Mouse (Mus musculus): Measurements from ENCODE around the gene Shld1.
A peak's percentile ranks its signal among the peaks of the same experiment; 100 is the strongest.

Gene Shld1

DNA sequence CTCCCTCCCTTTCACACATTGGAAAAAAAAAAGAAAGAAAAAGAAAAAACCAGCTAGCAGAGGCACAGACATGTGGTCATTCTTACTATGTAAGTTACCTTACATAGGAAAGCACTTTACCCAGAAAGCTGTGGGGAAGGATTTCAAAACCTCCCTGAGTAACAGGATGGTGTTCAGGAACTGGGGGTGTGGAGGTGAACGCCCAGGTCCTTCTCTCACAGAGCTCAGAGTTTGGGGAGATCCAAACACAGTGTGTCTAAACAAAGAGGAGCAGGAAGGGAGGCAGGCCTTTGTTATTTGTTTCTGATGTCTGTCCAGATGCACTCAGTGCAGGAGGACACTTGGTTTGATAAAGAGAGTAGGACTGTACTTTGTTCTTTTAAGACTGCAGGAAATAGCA is 5.6 kb downstream of the Shld1 start:
- DNase-seq (ENCODE audit: low read depth): no peak

DNA sequence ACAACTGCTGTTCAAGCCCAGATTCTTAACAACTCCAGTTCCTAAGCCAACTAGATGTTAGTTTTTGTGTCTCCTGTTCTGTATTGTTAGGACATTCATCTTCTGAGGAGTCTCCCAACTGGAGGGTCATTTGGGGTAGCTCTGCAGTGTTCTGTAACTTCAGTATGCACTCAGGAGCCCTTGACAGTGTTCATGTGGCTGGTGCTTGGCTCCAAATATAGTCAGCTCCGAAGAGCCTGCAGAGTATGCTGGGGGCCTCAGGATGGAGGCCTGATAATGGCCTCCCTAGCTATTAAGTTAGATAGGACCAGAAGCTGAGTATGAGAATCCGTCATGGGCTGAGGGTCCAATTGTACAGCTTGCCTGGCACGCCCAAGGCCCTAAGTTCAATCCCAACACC is 7.2 kb downstream of the Shld1 start:
- no peak for DNase-seq (ENCODE audit: low read depth)

DNA sequence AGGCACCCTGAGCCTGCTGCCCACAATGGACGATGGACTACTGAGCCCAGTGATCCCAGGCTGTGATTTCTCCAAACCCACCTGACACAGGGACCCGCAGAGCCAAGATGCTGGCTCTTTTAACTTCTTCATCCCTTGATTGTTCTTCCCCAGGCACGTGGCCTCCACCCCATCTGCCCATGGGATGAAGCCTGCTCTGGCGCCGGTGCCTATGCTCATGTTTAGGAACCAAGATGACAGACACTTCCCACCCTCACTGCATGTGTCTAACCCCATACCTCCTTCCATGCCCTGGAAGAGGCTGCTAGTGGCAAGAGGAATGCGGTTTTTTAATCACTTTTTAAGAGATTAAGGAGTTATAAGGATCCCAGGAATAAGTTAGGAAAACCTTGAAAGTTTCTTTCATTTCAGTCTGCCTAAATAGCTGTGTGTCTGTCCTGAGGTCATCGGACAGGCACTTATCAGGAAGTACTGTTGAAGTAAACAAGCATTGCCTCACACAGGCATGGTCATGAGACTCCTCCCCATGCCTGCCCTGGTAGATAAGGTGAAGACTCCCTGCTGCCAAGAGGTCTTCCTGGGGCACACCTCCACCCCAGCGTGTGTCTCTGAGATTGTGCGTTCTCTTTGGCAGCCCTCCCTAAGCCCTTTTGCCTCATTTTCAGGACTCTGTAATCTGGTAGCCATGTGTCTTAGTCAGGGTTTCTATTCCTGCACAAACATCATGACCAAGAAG is 8.8 kb downstream of the Shld1 start:
- peak; percentile 94 for DNase-seq (ENCODE audit: low read depth)

DNA sequence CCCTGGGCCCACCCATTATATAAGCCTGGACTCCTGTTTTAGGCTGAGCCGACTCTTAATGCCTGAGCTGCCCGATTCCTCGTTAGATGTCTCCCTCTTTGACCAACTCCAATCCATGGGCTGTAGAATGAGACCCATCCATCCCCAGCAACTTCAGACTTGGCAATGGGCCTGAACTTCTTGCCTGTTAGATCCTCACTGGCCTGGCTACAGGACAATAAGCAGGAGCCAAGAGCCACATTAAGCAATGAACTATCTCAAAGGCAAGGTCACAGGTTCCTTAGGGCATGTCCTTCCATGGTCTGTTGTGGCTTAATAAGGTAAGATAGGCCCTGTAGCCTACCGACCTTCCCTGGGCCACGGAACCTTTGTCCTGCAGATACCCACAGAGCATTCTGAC is 9.8 kb downstream of the Shld1 start:
- DNase-seq (ENCODE audit: low read depth): no peak

DNA sequence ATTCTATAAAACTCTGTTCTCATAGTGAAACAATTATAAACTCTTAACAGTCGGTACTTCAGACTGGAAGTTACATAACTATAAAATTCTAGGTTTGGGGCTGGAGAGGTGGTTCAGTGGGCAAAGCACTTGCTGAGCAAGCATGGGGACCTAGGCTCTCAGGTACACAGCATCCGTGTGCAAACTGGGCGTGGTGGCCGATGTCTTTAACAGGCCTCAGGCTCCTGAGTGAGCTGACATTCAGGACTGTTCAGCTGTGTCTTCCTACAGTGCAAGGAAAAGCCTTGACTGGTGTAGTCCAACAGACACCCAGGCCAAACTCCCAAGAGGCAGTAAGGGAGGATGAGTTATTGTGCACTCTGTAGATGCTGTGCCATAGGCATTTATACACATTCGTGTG is 10.5 kb downstream of the Shld1 start:
- no peak for DNase-seq (ENCODE audit: low read depth)

DNA sequence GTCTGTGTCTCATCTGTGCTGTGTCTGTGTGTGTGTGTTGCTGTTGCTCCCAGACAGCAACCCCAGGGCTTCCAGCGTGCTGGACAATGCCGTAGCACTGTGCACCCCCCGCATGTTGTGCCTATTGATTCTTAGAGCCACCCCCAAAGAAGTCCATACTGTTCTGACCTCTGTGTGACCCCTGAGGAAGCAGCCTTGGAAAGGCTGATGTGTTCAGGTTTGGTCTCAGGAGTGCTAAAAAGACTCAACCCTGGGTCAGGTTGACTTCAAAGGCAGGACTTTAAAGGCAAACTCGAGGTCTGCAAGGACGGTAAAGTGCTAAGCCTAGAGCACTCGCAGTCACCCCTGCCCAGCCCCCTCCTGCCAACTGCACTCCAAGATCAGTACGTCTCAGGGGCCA is 11.0 kb downstream of the Shld1 start:
- no peak for DNase-seq (ENCODE audit: low read depth)

DNA sequence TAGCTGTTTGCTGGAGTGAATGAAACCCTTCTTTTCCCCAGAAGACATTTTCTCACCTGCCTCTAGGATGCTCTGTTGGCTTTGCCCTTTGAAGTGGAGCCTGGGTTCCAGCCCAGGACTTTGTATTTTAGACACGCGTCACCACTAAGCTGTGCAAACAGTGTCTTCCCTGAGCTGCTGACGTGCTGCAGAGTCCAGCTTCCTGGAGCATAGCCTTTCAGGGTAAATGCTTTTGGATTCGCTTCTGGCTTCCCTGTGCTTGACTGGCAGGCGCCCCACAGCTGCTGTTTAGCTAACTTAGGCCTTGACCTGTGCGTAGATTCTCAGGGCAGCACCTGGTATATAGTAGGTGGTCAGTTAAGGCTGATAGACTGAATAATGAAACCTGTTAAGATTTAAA is 11.7 kb downstream of the Shld1 start:
- DNase-seq (ENCODE audit: low read depth): no peak

DNA sequence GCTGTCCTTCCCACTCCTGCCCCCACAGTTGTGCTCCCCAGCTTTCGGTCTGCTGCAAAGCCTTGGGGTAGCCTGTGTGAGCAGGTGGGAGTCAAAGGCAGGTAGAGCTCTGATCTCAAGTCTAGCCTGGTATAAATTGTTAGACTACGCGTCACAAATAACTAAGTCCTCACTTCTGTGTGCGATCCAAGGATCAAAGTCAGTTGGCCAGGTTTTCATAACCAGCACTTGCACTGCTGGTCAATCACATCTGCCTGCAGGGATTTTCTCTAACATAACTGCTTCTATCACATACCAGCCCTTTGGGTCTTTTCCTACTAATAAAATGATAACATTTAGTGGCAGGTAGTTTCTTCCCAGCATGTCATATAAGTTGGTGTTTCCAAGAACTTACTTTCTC is 14.2 kb downstream of the Shld1 start:
- DNase-seq (ENCODE audit: low read depth): no peak

DNA sequence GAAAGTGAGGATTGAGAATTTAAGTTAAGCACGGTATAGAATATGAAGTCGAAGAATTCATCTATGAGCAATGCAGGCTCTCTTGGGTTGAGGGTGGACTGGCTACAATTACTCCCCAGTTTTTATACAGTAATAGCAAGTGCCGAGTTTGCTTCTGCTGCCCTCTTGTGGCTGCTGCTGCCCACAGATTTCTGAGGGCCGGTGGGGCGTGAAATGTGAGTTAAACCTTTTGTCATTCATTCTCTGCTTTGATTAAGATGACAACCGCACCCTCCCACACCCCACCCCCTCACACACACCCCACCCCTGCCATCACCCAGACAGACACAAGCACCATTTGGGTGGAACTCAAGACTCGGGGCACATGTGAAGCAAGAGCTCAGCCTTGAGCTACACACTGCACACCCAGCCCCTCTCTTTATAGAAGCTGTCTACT is 14.7 kb downstream of the Shld1 start:
- peak; percentile 44 for DNase-seq (ENCODE audit: low read depth)

DNA sequence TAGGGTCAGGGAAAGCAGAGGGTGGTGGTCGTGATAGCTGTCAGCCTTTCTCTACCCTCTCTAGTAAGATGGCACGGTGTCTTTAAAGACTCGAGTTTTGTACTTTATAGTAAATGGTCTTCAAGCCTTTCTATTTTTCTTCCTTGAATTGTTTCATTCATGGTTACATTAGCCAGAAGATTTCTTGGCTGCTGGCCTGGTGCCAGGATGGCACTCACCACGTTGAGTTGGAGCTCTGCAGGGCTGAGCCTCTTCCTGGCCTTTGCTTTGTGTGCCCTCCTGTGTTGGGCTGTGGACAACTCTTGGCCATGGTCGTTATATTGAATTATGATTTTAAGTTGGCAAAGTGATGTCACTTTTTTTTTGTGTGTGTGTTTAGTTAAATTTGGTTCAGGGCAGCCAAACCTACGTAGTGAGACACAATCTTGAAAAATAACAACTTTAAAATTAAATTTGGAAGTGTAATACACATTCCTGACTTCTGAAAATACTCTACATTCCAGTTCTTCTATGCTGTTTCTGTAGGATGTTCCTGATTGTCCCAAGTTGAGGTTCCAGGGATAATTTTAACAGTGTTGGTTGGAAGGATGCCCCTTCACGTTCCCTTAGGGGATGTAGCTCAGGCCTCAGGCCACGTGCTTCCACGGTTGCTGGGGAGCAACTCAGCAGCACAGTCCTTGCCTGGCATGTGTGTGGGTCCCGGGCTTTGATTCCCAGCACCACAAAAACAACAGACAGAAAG is 18.7 kb downstream of the Shld1 start:
- DNase-seq (ENCODE audit: low read depth): no peak

DNA sequence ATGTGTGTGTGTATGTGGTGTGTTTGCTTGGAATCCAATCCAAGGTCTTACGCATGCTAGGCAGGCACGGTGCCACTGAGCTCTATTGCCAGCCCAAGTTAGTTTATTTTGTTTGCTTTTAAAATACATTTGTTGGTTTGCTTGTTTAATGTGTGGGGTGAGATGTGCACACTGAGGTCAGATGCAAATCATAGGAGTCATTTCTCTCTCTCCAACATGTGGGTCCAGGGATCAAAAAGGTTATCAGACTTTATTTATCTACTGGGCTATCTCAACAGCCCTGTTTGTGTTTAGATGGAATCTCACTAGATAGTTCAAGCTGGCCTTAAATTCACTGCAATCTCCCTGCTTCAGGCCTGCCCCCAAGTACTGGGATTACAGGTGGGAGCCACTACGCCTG is 19.6 kb downstream of the Shld1 start:
- no peak for DNase-seq (ENCODE audit: low read depth)

DNA sequence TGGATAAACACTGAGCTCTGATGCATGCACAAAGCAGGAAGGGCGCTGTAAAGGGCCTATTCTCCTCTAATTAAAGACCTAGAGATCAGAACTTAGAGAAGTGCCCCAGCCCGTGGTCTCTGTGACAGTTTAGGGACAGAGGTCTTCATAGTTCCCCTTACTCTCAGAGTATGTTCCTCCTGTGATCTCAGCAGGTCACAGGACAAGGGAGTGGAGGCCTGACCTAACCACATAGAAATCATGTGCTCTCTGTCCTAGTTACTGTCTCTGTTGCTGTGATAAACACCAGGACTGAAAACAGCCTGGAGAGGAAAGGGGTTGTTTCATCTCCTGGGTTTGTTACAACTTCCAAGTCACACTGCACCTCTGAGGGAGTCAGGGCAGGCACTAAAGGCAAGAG is 23.8 kb downstream of the Shld1 start:
- DNase-seq (ENCODE audit: low read depth): no peak

DNA sequence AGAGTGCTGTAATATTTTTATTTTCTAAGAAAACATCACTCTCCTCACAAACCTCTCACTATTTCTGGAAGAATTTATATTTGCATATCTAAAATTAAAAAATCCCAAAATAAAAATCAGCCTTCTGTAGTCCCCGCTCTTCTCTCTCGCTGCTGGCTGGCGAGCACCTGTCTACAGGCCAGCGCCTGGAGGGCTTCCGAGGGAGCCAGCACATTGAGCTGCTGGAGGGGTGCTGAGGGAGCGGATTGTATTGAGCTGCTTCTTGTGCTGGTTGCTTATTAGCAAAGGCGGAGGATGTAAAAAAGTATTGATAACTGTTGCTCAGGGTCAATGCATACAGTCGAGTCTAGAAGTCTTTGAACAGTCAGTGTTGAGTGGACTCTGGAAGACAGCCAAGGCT is 25.3 kb downstream of the Shld1 start:
- DNase-seq (ENCODE audit: low read depth): no peak

DNA sequence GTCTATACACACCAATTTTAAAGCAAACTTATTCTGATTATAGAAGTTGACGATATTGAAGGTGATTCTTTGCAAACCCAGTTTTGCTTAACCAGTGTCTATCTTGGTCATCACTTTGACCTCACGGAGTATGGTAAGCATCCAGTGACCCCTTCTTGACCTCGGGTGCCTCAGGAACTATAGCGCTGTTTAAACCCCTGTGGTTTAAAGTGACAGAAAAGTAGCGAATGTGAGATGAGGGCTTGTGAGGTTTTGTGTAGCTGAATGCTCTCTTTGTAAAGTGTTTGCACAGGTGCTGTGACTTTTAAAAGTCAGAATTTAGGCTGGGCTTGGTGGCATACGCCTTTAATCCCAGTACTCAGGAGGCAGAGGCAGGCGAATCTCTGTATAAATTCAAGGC is 27.8 kb downstream of the Shld1 start:
- no peak for DNase-seq (ENCODE audit: low read depth)

DNA sequence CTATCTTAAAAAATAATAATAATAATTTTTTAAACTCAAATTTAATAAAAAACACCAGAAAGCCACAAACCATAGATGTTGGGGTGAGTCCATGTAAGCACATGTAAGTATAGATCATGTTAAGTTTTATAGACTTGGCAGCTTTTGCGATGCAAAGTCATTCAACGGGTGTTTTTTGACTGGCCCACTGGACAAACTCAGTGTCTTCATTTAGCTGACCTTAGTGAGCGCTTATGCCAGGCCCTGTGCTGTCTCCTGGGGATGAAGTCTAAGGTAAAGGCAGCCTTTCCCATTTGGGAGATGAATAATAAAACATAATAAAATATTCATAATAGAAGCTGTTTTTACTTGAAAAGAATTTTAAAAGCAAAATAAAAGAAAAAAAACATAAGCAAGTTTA is 28.2 kb downstream of the Shld1 start:
- DNase-seq (ENCODE audit: low read depth): no peak

DNA sequence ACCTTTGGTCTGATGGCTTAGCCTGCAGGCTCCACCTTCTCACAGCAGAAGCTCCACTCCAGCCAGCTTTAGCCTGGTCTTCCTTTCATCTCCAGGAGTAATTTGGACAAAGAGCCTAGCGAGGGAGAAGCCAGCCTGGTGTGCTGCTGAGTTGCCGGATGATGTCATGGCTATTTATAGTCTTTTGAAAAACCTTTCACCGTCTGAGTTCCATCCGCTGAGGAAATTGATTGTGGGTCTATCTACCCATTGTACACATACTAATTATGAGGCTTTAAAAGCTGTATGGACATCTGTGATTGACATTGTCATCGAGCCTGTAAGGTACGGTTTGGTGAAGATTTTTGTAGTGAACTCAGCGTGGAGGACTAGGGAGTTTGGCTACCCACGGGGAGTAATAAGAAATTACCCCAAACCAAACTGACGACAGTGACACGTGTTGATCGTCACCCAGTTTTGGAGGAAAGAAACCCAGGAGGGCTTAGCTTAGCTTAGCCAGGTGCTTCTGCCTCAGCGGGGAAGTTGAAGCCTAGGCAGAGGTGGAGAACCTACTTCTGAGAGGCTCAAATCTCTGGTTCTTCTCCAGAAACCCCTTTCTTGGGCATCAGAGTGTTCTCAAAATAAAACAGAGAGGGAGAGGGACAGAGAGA is 28.8 kb downstream of the Shld1 start:
- DNase-seq (ENCODE audit: low read depth): no peak

DNA sequence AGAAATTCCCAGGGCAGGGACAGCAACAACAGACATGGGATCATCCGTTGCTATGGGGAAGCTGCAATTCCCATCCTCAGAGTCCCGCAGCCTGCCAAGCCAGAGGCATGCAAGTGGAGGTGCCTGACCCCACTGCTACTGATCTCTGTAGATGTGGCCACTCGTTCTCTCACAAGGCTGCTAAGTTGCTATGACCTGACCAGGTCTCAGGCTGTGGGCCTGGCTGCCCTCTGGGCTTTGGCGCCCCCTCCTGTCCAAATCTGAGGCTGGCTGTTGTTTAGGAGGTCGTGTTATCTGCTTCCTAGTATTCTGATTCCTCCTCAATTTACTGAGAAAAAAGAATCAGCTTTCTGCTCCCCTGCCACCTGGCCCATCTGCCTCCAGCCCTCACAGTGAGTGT is 29.4 kb downstream of the Shld1 start:
- peak; percentile 34 for DNase-seq (ENCODE audit: low read depth)

DNA sequence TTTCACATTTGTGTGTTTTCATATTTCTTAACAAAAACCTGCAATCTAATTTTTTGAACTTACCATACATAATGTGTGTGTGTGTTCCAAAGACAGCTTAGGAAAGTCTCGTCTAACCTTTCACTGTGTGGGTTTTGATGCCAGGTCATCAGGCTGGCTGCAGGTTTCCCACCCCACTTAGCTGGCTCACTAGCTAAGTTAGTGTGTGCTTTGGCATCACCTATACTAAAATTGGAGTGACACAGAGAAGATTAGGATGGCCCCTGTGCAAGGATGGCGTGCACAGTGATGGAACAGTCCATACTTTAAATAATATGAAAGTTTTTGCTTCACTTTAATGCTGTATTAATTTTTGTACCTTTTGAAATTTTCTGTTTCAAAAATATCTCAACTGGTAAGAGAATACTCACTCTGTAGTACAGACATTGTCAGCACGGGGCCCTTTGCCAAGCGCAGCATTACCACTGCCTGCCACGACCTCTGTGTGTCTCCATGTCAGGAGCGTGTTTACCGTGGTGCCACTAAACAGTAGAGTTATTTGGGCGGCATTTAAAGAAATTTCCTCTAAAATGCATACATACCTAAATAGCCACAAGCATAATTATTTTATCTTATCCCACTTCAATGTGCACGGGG is 30.3 kb downstream of the Shld1 start:
- no peak for DNase-seq (ENCODE audit: low read depth)

DNA sequence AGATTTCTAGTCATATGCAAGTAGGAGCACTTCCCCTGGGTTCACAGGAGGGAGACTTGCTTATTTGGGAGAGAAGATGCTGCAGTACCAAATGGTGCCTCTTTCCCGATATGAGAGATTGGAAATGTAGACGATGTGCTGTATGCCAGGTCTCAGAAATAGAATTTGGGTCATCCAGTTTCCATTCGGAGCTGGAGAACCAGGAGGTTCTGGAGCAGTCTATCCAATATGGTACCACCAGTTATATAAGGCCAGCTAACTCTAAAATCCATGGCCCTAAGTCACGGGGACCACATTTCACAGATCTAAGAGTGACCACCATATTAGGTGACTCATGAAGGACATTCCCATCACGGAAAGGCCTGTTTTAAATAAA is 30.8 kb downstream of the Shld1 start:
- no peak for DNase-seq (ENCODE audit: low read depth)

DNA sequence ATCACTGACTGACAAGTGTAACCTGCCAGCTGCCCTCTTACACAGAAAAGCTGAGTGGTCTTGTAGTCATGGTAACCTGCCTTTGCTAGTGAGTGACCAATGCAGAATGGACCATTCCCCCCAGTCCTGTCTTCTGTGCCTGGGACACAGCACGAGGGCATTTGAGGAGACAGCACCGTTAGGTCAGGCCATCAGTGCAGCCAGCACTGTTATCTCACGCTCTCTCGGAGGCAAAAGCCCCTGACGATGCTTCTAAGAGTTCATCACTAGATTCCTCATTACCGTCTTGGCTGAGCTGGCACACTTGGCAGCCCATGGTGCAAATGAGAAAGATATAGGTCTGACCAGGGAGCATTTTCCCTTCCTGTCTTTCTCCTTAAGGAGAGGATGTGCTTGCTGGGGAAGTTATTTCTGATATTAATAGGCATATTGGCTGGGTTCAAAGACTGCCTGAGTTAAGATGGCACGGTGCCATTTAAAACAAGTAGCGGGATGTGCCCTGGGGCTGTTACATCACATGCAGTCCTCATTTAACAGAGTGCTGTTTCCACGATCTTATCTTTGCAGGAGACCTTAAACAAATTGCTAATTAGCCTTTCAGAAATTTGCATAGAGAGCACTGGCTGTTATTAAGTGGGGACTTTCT is 34.3 kb downstream of the Shld1 start:
- no peak for DNase-seq (ENCODE audit: low read depth)

DNA sequence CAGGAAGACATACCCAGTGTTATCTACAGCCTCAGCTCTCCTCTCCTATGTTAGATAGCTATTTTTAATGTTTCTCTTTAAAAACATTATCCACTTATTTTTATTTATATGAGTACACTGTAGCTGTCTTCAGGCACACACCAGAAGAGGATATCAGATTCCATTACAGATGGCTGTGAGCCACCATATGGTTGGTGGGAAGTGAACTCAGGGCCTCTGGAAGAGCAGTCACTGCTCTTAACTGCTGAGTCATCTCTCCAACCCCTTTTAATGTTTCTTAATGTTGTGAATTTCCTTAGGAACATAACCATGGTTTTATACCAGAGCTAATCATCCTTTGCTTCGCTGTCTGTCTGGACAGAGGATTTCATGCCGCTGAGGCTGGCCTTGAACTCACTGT is 35.1 kb downstream of the Shld1 start:
- no peak for DNase-seq (ENCODE audit: low read depth)

DNA sequence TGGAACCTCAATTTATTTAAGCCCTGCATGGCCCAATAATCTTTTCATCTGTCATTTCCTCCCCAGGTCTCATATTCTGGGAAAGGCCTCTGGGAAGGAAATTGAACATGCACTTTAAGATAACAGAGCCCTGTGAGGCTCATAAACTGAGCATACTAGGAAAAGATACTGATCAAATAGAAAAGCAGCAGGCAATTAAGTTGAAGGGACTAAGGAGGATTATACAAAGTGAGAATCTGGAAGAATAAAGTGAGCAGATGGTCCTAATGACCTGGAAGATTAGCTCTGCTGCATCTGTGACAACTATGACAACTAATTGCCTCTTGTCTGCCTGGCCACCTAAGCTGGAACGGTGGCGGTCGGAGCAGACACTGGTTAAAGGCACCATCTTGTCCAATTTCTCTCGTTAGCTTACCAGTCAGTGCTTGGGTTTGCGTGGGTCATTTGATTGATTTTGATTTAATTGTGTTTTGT is 37.3 kb downstream of the Shld1 start:
- DNase-seq (ENCODE audit: low read depth): no peak
